Mouse (Mus musculus): ENCODE data around the gene Polr1d. TPM values are rescaled to one million over a fixed set of nuclear protein-coding genes. Genes with fewer than 3 reads are reported as not detected.

The Polr1d gene
- total RNA-seq, 2 experiments from 2014 or later, result 133 to 135 TPM

GRCm38 (mm10) chr5:147054747-147055270, 22.0 kb upstream of the Polr1d start:
- ATAC-seq (replicated peaks; ENCODE audit: poor library complexity, severe bottlenecking), result no peak

- ATAC-seq (replicated peaks; ENCODE audit: poor library complexity, severe bottlenecking), result no peak
Measured at GRCm38 (mm10) chr5:147055572-147056245, 21.1 kb upstream of the Polr1d start.

DNA sequence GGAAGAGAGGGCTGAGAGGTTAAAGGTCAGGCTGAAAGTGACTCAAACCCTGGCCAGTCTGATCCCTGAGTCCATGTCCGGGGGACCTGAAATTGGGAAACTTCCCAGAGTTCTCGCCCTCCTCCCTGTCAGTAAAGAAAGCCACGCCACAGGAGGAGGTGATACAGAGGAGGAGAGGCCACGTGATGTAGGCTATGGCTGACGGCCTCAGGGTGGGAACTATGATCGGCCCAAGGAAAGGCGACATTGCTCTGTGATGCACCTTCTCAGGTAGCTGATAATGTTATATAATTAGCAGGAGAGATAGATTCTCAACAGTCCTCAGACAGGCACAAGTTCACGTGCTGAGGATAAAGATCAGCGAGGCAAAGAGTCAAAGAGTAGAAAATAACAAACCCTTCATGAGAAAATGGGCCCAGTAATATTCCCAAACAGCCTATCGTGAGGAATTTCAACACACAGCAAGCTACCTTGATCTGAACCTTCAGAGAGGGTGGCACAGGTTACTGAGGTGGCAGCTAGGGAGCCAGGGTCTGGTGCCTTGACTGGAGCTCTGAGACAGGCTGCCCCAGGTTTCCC, 20.0 kb upstream of the Polr1d start:
- no peak for ATAC-seq (replicated peaks; ENCODE audit: poor library complexity, severe bottlenecking)

DNA sequence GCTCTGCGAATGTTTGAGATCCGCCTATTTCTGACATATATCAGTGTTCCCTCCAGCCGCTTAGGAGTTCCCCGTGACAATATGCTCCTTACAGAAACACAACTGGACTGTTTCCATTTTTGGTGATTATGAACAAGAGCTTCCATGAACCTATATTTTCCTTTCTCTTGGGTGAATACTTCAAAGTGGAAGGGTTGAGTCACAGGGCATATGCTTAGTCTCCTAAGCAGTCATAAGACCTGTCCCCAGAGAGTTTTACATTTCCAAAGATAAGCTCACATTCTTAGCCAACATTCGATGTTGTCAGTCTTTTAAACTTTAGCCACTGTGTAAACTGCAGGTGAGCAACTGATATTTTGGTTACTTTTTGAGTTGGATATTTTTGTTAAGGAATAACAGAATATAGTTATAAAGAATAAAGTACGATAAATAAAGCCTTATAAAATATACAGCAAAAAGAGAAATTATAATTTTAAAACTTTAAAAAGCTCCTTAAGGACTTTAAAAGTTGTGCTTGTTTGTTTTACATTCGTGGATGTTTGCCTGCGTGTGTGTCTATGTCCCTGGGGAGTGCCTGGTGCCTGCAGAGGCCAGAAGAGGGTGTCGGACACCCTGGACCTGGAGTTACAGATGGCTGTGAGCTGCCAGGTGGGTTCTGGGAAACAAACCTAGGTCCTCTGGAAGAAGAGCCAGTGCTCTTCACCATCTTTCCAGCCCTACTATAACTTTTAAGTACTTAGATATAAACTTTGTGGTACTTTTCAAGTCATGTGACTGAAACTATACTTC, 19.0 kb upstream of the Polr1d start:
- no peak for ATAC-seq (replicated peaks; ENCODE audit: poor library complexity, severe bottlenecking)

DNA sequence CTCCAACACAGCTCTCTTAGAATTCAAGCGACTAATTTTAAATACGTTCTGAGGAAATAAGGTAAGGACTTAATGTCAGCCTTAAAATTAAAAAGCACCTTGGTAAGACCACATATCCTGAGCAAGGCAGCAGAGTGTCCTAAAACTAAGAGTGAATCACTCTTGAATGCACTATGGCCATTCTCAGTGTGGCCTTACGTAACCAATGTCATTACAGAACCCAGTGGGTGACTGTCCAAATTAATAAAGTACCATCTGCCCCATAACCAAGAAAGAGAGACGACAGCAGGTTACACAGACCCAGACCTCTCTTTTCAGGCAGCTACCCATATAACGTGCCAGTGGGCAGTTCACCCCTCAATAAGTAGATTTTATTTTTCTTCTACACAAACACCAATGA, 18.2 kb upstream of the Polr1d start:
- no peak for ATAC-seq (replicated peaks; ENCODE audit: poor library complexity, severe bottlenecking)

GRCm38 (mm10) chr5:147059319-147059718, 17.5 kb upstream of the Polr1d start:
- peak; percentile 80 for ATAC-seq (replicated peaks; ENCODE audit: poor library complexity, severe bottlenecking)

GRCm38 (mm10) chr5:147060024-147060423, 16.8 kb upstream of the Polr1d start:
- peak; percentile 71 for ATAC-seq (replicated peaks; ENCODE audit: poor library complexity, severe bottlenecking)

- no peak for ATAC-seq (replicated peaks; ENCODE audit: poor library complexity, severe bottlenecking)
Measured at GRCm38 (mm10) chr5:147063215-147063661, 13.6 kb upstream of the Polr1d start.

DNA sequence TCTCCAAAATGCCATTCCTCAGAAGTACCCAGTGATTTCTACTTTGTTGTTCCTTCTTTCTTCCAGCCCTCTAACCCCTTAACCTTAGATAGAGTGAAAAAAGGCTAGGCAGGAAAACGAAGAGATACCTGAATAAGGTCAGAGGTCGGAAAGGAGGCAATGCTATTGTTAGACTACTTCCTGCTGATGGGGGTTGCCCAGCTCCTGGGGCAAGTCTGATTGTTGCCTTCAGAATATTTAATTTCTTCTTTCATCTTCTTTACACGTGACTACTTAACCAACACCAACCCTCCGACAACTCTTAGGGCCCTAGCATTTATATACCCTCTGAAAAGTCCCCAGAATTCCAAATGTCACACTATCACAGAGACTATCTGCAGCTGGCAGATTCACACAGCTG, 10.7 kb upstream of the Polr1d start:
- ATAC-seq (replicated peaks; ENCODE audit: poor library complexity, severe bottlenecking), result no peak

DNA sequence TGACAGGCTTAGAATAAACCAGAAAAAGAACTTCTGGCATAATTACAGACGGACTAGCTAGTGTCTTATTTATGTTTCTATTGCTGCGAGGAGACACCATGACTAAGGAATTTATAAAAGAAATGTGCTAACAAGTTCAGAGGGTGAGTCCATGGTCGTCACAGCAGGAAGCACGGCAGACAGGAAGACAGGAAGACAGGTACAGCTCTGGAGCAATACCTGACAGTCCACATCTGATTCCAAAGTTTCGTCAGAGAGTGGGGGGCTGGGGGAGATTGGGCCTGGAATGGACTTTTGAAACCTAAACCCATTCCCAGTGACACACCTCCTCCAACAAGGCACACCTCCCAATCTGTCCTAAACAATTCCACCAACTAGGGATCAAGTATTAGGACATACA, 9.9 kb upstream of the Polr1d start:
- ATAC-seq (replicated peaks; ENCODE audit: poor library complexity, severe bottlenecking), result no peak

DNA sequence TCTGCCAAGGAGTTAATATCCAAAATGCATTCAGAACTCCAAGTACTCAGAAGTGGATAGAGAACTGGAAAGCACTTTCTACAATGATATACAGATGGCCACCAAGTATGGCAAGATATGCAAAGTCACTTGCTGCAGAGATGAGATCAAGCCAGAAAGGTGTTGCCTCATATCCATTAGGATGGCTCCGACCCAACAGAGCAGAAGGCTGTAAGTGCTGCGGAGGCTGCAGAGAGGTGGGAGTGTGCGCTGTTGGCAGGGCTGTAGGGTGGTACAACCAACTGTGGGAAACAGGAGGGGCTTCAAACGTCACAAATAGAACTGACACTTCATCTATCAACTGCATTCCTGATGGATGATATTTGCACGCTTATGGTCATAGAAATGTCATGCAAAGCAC, 8.0 kb upstream of the Polr1d start:
- ATAC-seq (replicated peaks; ENCODE audit: poor library complexity, severe bottlenecking), result no peak

GRCm38 (mm10) chr5:147070791-147071516, 5.9 kb upstream of the Polr1d start:
- no peak for ATAC-seq (replicated peaks; ENCODE audit: poor library complexity, severe bottlenecking)

- no peak for ATAC-seq (replicated peaks; ENCODE audit: poor library complexity, severe bottlenecking)
Measured at GRCm38 (mm10) chr5:147071886-147072285, 5.0 kb upstream of the Polr1d start.

- ATAC-seq (replicated peaks; ENCODE audit: poor library complexity, severe bottlenecking), result no peak
Measured at GRCm38 (mm10) chr5:147073805-147074204, 3.0 kb upstream of the Polr1d start.

DNA sequence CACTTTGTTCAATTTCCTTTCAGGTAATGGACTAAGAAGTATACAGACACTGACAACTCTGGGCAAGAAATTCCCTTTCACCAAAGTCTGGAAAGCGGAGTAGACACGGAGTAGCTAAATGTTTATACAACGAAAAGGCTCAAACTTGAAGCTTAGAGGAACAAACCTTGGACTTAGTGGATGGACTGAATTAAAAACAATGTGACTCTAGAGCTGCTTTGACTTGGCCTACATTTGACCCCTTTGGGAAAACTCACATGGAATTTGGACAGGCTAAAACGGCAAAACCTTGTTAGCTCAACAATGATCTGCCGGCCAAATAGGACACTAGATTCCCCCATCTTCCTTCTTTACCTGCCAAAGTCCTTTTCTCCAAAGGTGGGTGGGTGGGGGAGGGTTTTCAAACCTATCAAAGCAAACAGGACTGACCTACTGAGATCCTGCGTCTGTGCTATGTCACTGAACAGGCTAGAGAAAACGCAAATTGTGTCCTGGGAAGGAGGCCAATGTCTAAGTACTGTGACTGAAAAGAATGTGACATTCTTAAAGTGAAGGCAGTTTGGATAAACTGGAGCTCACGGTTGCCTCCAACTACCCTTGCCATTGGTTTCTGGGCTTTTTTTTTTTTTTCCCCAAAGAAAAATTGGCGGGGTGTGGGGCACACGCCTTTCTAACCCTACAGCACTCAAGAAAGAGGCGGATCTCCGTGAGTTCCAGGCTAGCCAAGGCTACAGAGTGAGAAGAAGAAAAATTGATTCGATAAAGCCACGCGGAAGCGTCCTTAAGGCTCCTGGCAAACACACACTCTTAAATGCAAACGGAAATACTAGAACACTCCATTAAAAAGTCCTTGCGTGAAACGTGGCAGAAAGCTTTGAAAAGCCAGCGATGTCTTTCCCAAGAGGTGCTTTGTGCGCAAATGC, 1.5 kb upstream of the Polr1d start:
- ATAC-seq (replicated peaks; ENCODE audit: poor library complexity, severe bottlenecking), result no peak

- ATAC-seq (replicated peaks; ENCODE audit: poor library complexity, severe bottlenecking), result peak; percentile 86
Measured at GRCm38 (mm10) chr5:147076026-147076798, 638 bp upstream of the Polr1d start, which contains the start of gene Lnx2. Gene Lnx2, minus strand, starts transcription at chr5:147076586.

DNA sequence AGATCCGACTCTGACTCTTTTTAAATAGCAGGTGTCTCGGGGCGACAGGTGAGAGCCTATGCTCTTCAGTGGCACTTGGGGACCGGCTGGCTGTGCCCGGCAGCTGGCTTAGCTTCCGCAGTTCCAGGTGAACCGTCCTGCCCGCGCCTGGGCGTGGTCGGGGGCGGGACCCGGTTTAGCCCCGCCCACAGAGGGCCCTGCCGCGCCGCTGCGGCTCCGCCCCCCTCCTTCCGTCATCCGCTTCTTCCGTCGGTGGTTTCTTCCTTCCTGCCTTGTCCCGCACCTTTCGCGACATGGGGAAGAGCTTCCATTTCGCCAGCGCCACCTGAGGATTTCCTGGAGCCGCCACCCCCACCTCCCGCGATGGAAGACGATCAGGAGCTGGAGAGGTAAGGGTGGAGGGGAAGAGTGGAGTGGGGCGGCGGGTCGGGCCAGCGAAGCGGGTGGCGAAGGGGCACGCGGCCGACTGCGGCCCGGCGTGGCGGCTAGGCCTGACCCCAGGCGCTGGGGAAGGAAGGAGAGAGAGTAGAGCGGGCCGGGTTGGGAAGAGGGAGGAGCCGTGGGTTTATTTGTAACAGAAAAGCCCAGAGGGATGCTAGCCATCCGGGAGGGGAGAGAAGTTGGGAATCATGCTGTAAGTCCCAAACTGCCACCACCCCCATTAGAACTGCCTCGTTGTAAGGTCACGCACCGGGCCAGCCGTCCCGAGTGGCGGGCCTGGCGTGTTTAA, 620 bp downstream of the Polr1d start:
- peak; percentile 73 for ATAC-seq (replicated peaks; ENCODE audit: poor library complexity, severe bottlenecking)
